Mouse (Mus musculus): ENCODE results near the gene Arhgef2. TPM values are rescaled to one million over a fixed set of nuclear protein-coding genes. Genes with fewer than 3 reads are reported as not detected.

The Arhgef2 gene
- polyA plus RNA-seq, 1 experiment, result 361 TPM

GRCm38 (mm10) chr3:88586640-88587039, 19.1 kb upstream of the Arhgef2 start:
- H3K36me3 ChIP-seq (ENCODE audit: control insufficient read depth, insufficient read depth), result peaks cover 26% of the 10 kb centered on the region
- H3K4me2 ChIP-seq (ENCODE audit: low read depth), result no peak overlapping the region
- H3K79me2 ChIP-seq (ENCODE audit: control insufficient read depth, insufficient read depth), result peaks cover 3% of the 10 kb centered on the region
- H3K27me3 ChIP-seq (ENCODE audit: control insufficient read depth, insufficient read depth, insufficient read length), result no peaks in the 10 kb centered on the region
- H3K4me3 ChIP-seq, result no peak overlapping the region
- no peak for TF ChIP-seq E2F4 (IDR thresholded peaks at IDR 0.05; ENCODE audit: insufficient read depth)
- no peak for TF ChIP-seq MYOD1 (IDR thresholded peaks at IDR 0.05; ENCODE audit: control insufficient read depth in 1 of 3, insufficient read length in 2 of 3, low read depth in 2 of 3)
- TF ChIP-seq USF1 (IDR thresholded peaks at IDR 0.05; ENCODE audit: low read depth), result no peak
- no peak for TF ChIP-seq REST (IDR thresholded peaks at IDR 0.05; ENCODE audit: insufficient read depth, insufficient read length)
- no peak for TF ChIP-seq POLR2A (IDR thresholded peaks at IDR 0.05; ENCODE audit: insufficient read length, low read depth)
- no peak for TF ChIP-seq TCF12 (IDR thresholded peaks at IDR 0.05; ENCODE audit: insufficient read depth, poor library complexity, severe bottlenecking)
- no peak for TF ChIP-seq MYOG (IDR thresholded peaks at IDR 0.05; ENCODE audit: control insufficient read depth in 1 of 3, insufficient read depth in 1 of 3, insufficient read length in 2 of 3, low read depth in 2 of 3)
- TF ChIP-seq MAX (IDR thresholded peaks at IDR 0.05; ENCODE audit: low read depth), result no peak
- no peak for TF ChIP-seq CEBPB (IDR thresholded peaks at IDR 0.05; ENCODE audit: insufficient read depth, poor library complexity, severe bottlenecking)
- TF ChIP-seq TCF3 (IDR thresholded peaks at IDR 0.05; ENCODE audit: insufficient read length, low read depth), result no peak
- TF ChIP-seq POLR2AphosphoS2 (IDR thresholded peaks at IDR 0.05; ENCODE audit: insufficient read length, low read depth), result no peak
- TF ChIP-seq SRF (IDR thresholded peaks at IDR 0.05; ENCODE audit: control insufficient read depth, insufficient read length, low read depth), result no peak
- H3ac ChIP-seq (ENCODE audit: control insufficient read depth, insufficient read length), result no peak overlapping the region

GRCm38 (mm10) chr3:88590246-88590645, 15.5 kb upstream of the Arhgef2 start:
- Histone ChIP-seq H3K79me2 (ENCODE audit: control insufficient read depth, insufficient read depth) (no peaks in the 10 kb centered on the region), H3K27me3 (ENCODE audit: control insufficient read depth, insufficient read depth, insufficient read length) (no peaks in the 10 kb centered on the region), H3ac (ENCODE audit: control insufficient read depth, insufficient read length) (no peak overlapping the region), H3K36me3 (ENCODE audit: control insufficient read depth, insufficient read depth) (peaks cover 18% of the 10 kb centered on the region), H3K4me2 (ENCODE audit: low read depth) (no peak overlapping the region), H3K4me3 (no peak overlapping the region)
- TF ChIP-seq POLR2AphosphoS2 (IDR thresholded peaks at IDR 0.05; ENCODE audit: insufficient read length, low read depth), result peak; percentile 24
- TF ChIP-seq MYOG (IDR thresholded peaks at IDR 0.05; ENCODE audit: control insufficient read depth in 1 of 3, insufficient read depth in 1 of 3, insufficient read length in 2 of 3, low read depth in 2 of 3), result no peak

- no peak overlapping the region for H3K4me2 ChIP-seq (ENCODE audit: low read depth)
- no peaks in the 10 kb centered on the region for H3K27me3 ChIP-seq (ENCODE audit: control insufficient read depth, insufficient read depth, insufficient read length)
These were observed 14.7 kb upstream of the Arhgef2 start for GRCm38 (mm10) chr3:88591044-88591443.

GRCm38 (mm10) chr3:88591950-88592731, 13.6 kb upstream of the Arhgef2 start:
- TF ChIP-seq E2F4 (IDR thresholded peaks at IDR 0.05; ENCODE audit: insufficient read depth), result no peak
- no peak for TF ChIP-seq USF1 (IDR thresholded peaks at IDR 0.05; ENCODE audit: low read depth)
- TF ChIP-seq POLR2AphosphoS2 (IDR thresholded peaks at IDR 0.05; ENCODE audit: insufficient read length, low read depth), result no peak
- no peak for TF ChIP-seq MYOD1 (IDR thresholded peaks at IDR 0.05; ENCODE audit: control insufficient read depth in 1 of 3, insufficient read length in 2 of 3, low read depth in 2 of 3)
- TF ChIP-seq REST (IDR thresholded peaks at IDR 0.05; ENCODE audit: insufficient read depth, insufficient read length), result no peak
- peak; percentile 12 for TF ChIP-seq POLR2A (IDR thresholded peaks at IDR 0.05; ENCODE audit: insufficient read length, low read depth)
- no peak for TF ChIP-seq MYOG (IDR thresholded peaks at IDR 0.05; ENCODE audit: control insufficient read depth in 1 of 3, insufficient read depth in 1 of 3, insufficient read length in 2 of 3, low read depth in 2 of 3)
- TF ChIP-seq MAX (IDR thresholded peaks at IDR 0.05; ENCODE audit: low read depth), result no peak
- no peaks in the 10 kb centered on the region for H3K27me3 ChIP-seq (ENCODE audit: control insufficient read depth, insufficient read depth, insufficient read length)
- H3ac ChIP-seq (ENCODE audit: control insufficient read depth, insufficient read length), result no peak overlapping the region
- H3K79me2 ChIP-seq (ENCODE audit: control insufficient read depth, insufficient read depth), result no peaks in the 10 kb centered on the region
- H3K4me2 ChIP-seq (ENCODE audit: low read depth), result peak overlapping the region; percentile 83
- peaks cover 10% of the 10 kb centered on the region for H3K36me3 ChIP-seq (ENCODE audit: control insufficient read depth, insufficient read depth)
- H3K4me3 ChIP-seq, result no peak overlapping the region

More at GRCm38 (mm10) chr3:88591044-88591443, 14.7 kb upstream of the Arhgef2 start:
- Histone ChIP-seq H3K4me3 (no peak overlapping the region), H3ac (ENCODE audit: control insufficient read depth, insufficient read length) (no peak overlapping the region), H3K36me3 (ENCODE audit: control insufficient read depth, insufficient read depth) (peaks cover 18% of the 10 kb centered on the region), H3K79me2 (ENCODE audit: control insufficient read depth, insufficient read depth) (no peaks in the 10 kb centered on the region)
- TF ChIP-seq POLR2A (IDR thresholded peaks at IDR 0.05; ENCODE audit: insufficient read length, low read depth) (no peak), REST (IDR thresholded peaks at IDR 0.05; ENCODE audit: insufficient read depth, insufficient read length) (no peak), E2F4 (IDR thresholded peaks at IDR 0.05; ENCODE audit: insufficient read depth) (no peak), POLR2AphosphoS2 (IDR thresholded peaks at IDR 0.05; ENCODE audit: insufficient read length, low read depth) (no peak), USF1 (IDR thresholded peaks at IDR 0.05; ENCODE audit: low read depth) (no peak), MYOG (IDR thresholded peaks at IDR 0.05; ENCODE audit: control insufficient read depth in 1 of 3, insufficient read depth in 1 of 3, insufficient read length in 2 of 3, low read depth in 2 of 3) (no peak), CEBPB (IDR thresholded peaks at IDR 0.05; ENCODE audit: insufficient read depth, poor library complexity, severe bottlenecking) (no peak), TCF3 (IDR thresholded peaks at IDR 0.05; ENCODE audit: insufficient read length, low read depth) (no peak), SRF (IDR thresholded peaks at IDR 0.05; ENCODE audit: control insufficient read depth, insufficient read length, low read depth) (no peak), MYOD1 (IDR thresholded peaks at IDR 0.05; ENCODE audit: control insufficient read depth in 1 of 3, insufficient read length in 2 of 3, low read depth in 2 of 3) (no peak), MAX (IDR thresholded peaks at IDR 0.05; ENCODE audit: low read depth) (no peak), TCF12 (IDR thresholded peaks at IDR 0.05; ENCODE audit: insufficient read depth, poor library complexity, severe bottlenecking) (no peak)
